Mouse (Mus musculus): ENCODE measurements around the gene Hoxb8.

Hoxb8 gene

GRCm38 (mm10) chr11:96313806-96314428 lies 32.2 kb downstream of the Hoxb8 start:
- DNase-seq (ENCODE audit: low read depth, low spot score), result no peak

GRCm38 (mm10) chr11:96314671-96315343 lies 33.1 kb downstream of the Hoxb8 start:
- DNase-seq (ENCODE audit: low read depth, low spot score), result no peak

GRCm38 (mm10) chr11:96315344-96315681 lies 33.6 kb downstream of the Hoxb8 start:
- DNase-seq (ENCODE audit: low read depth, low spot score), result no peak

GRCm38 (mm10) chr11:96316696-96317607 lies 35.2 kb downstream of the Hoxb8 start:
- DNase-seq (ENCODE audit: low read depth, low spot score), result no peak

- no peak for DNase-seq (ENCODE audit: low read depth, low spot score)
These were observed 36.1 kb downstream of the Hoxb8 start, which contains the start of gene Hoxb4 for GRCm38 (mm10) chr11:96317608-96318367. Gene Hoxb4 (plus strand): TSS chr11:96318267.

- no peak for DNase-seq (ENCODE audit: low read depth, low spot score)
These were observed 36.8 kb downstream of the Hoxb8 start for GRCm38 (mm10) chr11:96318368-96319070.

- DNase-seq (ENCODE audit: low read depth, low spot score), result no peak
These were observed 37.6 kb downstream of the Hoxb8 start for GRCm38 (mm10) chr11:96319071-96319902.

- DNase-seq (ENCODE audit: low read depth, low spot score), result no peak
These were observed 38.2 kb downstream of the Hoxb8 start for GRCm38 (mm10) chr11:96319910-96320309.

- no peak for DNase-seq (ENCODE audit: low read depth, low spot score)
These were observed 39.0 kb downstream of the Hoxb8 start for GRCm38 (mm10) chr11:96320688-96321087.

GRCm38 (mm10) chr11:96321846-96322245 lies 40.1 kb downstream of the Hoxb8 start:
- no peak for DNase-seq (ENCODE audit: low read depth, low spot score)

GRCm38 (mm10) chr11:96322738-96323137 lies 41.0 kb downstream of the Hoxb8 start:
- DNase-seq (ENCODE audit: low read depth, low spot score), result no peak

GRCm38 (mm10) chr11:96323154-96323553 lies 41.4 kb downstream of the Hoxb8 start, which contains the start of gene Hoxb3:
Gene Hoxb3 (plus strand): TSS chr11:96323326.
- DNase-seq (ENCODE audit: low read depth, low spot score), result no peak

- no peak for DNase-seq (ENCODE audit: low read depth, low spot score)
These were observed 42.4 kb downstream of the Hoxb8 start for GRCm38 (mm10) chr11:96324125-96324524.

- DNase-seq (ENCODE audit: low read depth, low spot score), result no peak
These were observed 43.3 kb downstream of the Hoxb8 start for GRCm38 (mm10) chr11:96324965-96325364.

- no peak for DNase-seq (ENCODE audit: low read depth, low spot score)
These were observed 44.1 kb downstream of the Hoxb8 start for GRCm38 (mm10) chr11:96325747-96326212.

GRCm38 (mm10) chr11:96326705-96327104 lies 45.0 kb downstream of the Hoxb8 start:
- no peak for DNase-seq (ENCODE audit: low read depth, low spot score)

- DNase-seq (ENCODE audit: low read depth, low spot score), result no peak
These were observed 45.4 kb downstream of the Hoxb8 start for GRCm38 (mm10) chr11:96327122-96327521.

- DNase-seq (ENCODE audit: low read depth, low spot score), result no peak
These were observed 46.0 kb downstream of the Hoxb8 start for GRCm38 (mm10) chr11:96327750-96328149.

GRCm38 (mm10) chr11:96328605-96329004 lies 46.9 kb downstream of the Hoxb8 start:
- DNase-seq (ENCODE audit: low read depth, low spot score), result no peak

- DNase-seq (ENCODE audit: low read depth, low spot score), result no peak
These were observed 50.4 kb downstream of the Hoxb8 start for GRCm38 (mm10) chr11:96332105-96332504.

Data from embryo, embryonic 11.5 days (tissue).